Mouse (Mus musculus) liver, adult 2 months (tissue): ENCODE data around the gene Tbc1d22a.

Experiments
- CTCF ChIP-seq: fragments of 200-500 bp; IDR thresholded peaks from 2 replicates; pipeline ENCODE4 v1.5.1; 2011; ENCODE audit warnings: low read depth, low read length, control low read depth
- POLR2A ChIP-seq: fragments of 200-500 bp; IDR thresholded peaks from 2 replicates; pipeline ENCODE4 v1.6.1; 2011; ENCODE audit warnings: low read length, control low read depth; ENCODE audit not compliant: insufficient read depth; ENCODE audit errors: extremely low read depth

- TF ChIP-seq POLR2A (no peak), CTCF (no peak)
These were observed 54.3 kb downstream of the Tbc1d22a start for GRCm38 (mm10) chr15:86268526-86268925.
